ENCODE assay signal across 28 mouse cellular contexts in genomic region chr14:56359131-56359530, GRCm38 (mm10). TPM values are rescaled to one million over a fixed set of nuclear protein-coding genes. Genes with fewer than 3 reads are reported as not detected.
DNase-seq lines count a peak whose midpoint lies in the region; ATAC-seq and TF ChIP-seq lines count a peak whose summit lies in the region.
"Had no signal": no experiment of that assay in that cellular context is flagged by ENCODE, and none has a peak within 500 bp of the region (broad histone marks: within the 10 kb centered on the region; RNA-seq: fewer than 3 reads in every experiment).

No protein-coding gene starts in this region.

- no peak for TF ChIP-seq CTCF in lung, embryonic 14.5 days (IDR thresholded peaks at IDR 0.05; ENCODE audit: low read depth)
- no peak for TF ChIP-seq CTCF in lung, postnatal 0 days (IDR thresholded peaks at IDR 0.05)

- no peaks in the 10 kb centered on the region for H3K36me3 ChIP-seq in lung, embryonic 14.5 days (ENCODE audit: insufficient read depth)
- no peaks in the 10 kb centered on the region for H3K36me3 ChIP-seq in lung, postnatal 0 days (ENCODE audit: insufficient read depth, low read length)
- no peaks in the 10 kb centered on the region for H3K36me3 ChIP-seq in midbrain, embryonic 10.5 days
- H3K36me3 ChIP-seq: embryonic facial prominence, embryonic 15.5 days; forebrain, embryonic 12.5 days; forebrain, embryonic 15.5 days; heart, embryonic 12.5 days; heart, embryonic 15.5 days; hindbrain, embryonic 10.5 days; hindbrain, embryonic 13.5 days had no signal

- no peak for ATAC-seq in lung, embryonic 14.5 days (ENCODE audit: insufficient read depth)
- ATAC-seq in lung, postnatal 0 days = peak; percentile 66
- ATAC-seq: CD4-positive, CD25-positive, alpha-beta regulatory T cell, adult 4 months; forebrain, embryonic 15.5 days; hindbrain, postnatal 0 days; inflammation-experienced regulatory T-cells, adult 6 months; Patski had no signal

- H3K4me2 ChIP-seq in lung, embryonic 14.5 days = no peak overlapping the region
- H3K4me2 ChIP-seq in lung, postnatal 0 days (replicated peaks; ENCODE audit: low read depth, low read length) = no peak overlapping the region
- H3K4me2 ChIP-seq: embryonic facial prominence, embryonic 15.5 days; forebrain, embryonic 12.5 days; forebrain, embryonic 15.5 days; heart, embryonic 12.5 days; heart, embryonic 15.5 days; hindbrain, embryonic 13.5 days had no signal

- no peak overlapping the region for H3K27ac ChIP-seq in lung, embryonic 14.5 days (ENCODE audit: low read depth)
- no peak overlapping the region for H3K27ac ChIP-seq in lung, postnatal 0 days (ENCODE audit: low read length)
- no peak overlapping the region for H3K27ac ChIP-seq in midbrain, embryonic 10.5 days (replicated peaks)
- H3K27ac ChIP-seq: embryonic facial prominence, embryonic 15.5 days; forebrain, embryonic 12.5 days; forebrain, embryonic 15.5 days; heart, embryonic 15.5 days; hindbrain, embryonic 10.5 days; hindbrain, embryonic 13.5 days; hindbrain, postnatal 0 days had no signal

- peak; percentile 37 for DNase-seq in lung, embryonic 14.5 days
- no peak for DNase-seq in lung, postnatal 10 days
- peak; percentile 73 for DNase-seq in lung, postnatal 0 days (ENCODE audit: low spot score)
- DNase-seq in lung, adult 18-20 months = no peak
- peak; percentile 44 for DNase-seq in fibroblast of lung, adult 2 months (ENCODE audit: low read depth)
- DNase-seq in midbrain, embryonic 10.5 days (ENCODE audit: low spot score) = no peak
- DNase-seq: adrenal gland, postnatal 14 days; cerebellum, adult 11-12 months; cerebellum, adult 8-10 months; cerebellum, postnatal 10 days; cerebellum, postnatal 36 days; embryo, embryonic 11 days; gastrocnemius, postnatal 25 days; heart, adult 18-20 months; heart, postnatal 10 days; heart, postnatal 36 days had no signal

- H3K4me1 ChIP-seq in lung, embryonic 14.5 days (ENCODE audit: insufficient read depth) = peaks cover 5% of the 10 kb centered on the region; the same call in 1 of the 2 replicates
- no peaks in the 10 kb centered on the region for H3K4me1 ChIP-seq in lung, postnatal 0 days (ENCODE audit: insufficient read depth, low read depth, low read length)
- H3K4me1 ChIP-seq in midbrain, embryonic 10.5 days = no peaks in the 10 kb centered on the region
- H3K4me1 ChIP-seq: embryonic facial prominence, embryonic 15.5 days; forebrain, embryonic 12.5 days; forebrain, embryonic 15.5 days; heart, embryonic 12.5 days; hindbrain, embryonic 10.5 days; hindbrain, embryonic 13.5 days had no signal

- H3K9me3 ChIP-seq in lung, embryonic 14.5 days (ENCODE audit: low read depth, low read length) = no peaks in the 10 kb centered on the region
- H3K9me3 ChIP-seq in lung, postnatal 0 days (ENCODE audit: low read length) = no peaks in the 10 kb centered on the region
- H3K9me3 ChIP-seq in midbrain, embryonic 10.5 days (replicated peaks) = no peaks in the 10 kb centered on the region
- H3K9me3 ChIP-seq: embryonic facial prominence, embryonic 15.5 days; forebrain, embryonic 12.5 days; forebrain, embryonic 15.5 days; heart, embryonic 12.5 days; heart, embryonic 15.5 days; hindbrain, embryonic 10.5 days; hindbrain, embryonic 13.5 days had no signal

- peaks cover 8% of the 10 kb centered on the region; the same call in 1 of the 2 replicates for H3K27me3 ChIP-seq in lung, embryonic 14.5 days (ENCODE audit: insufficient read depth, low read length)
- no peaks in the 10 kb centered on the region for H3K27me3 ChIP-seq in lung, postnatal 0 days (replicated peaks; ENCODE audit: insufficient read depth, low read length)
- H3K27me3 ChIP-seq in midbrain, embryonic 10.5 days (ENCODE audit: low read depth, poor library complexity, severe bottlenecking) = peaks cover 27% of the 10 kb centered on the region

- WGBS in lung, embryonic 14.5 days = 61% methylated on average over 6 of the region's 6 CpGs
- 48% methylated on average over 6 of the region's 6 CpGs for WGBS in lung, postnatal 0 days
- WGBS in midbrain, embryonic 10.5 days = 87% methylated on average over 6 of the region's 6 CpGs

- TF ChIP-seq EP300 in lung, postnatal 0 days (IDR thresholded peaks at IDR 0.05) = no peak

- H3K4me3 ChIP-seq in lung, embryonic 14.5 days (ENCODE audit: low read depth, low read length) = no peak overlapping the region
- H3K4me3 ChIP-seq in lung, postnatal 0 days (ENCODE audit: low read depth, low read length) = no peak overlapping the region
- H3K4me3 ChIP-seq in midbrain, embryonic 10.5 days = no peak overlapping the region
- H3K4me3 ChIP-seq: embryonic facial prominence, embryonic 15.5 days; forebrain, embryonic 12.5 days; forebrain, embryonic 15.5 days; heart, embryonic 12.5 days; heart, embryonic 15.5 days; hindbrain, embryonic 10.5 days; hindbrain, embryonic 13.5 days had no signal

- no peak overlapping the region for H3K9ac ChIP-seq in lung, embryonic 14.5 days
- H3K9ac ChIP-seq in lung, postnatal 0 days (replicated peaks; ENCODE audit: low read depth) = no peak overlapping the region
- H3K9ac ChIP-seq: embryonic facial prominence, embryonic 15.5 days; forebrain, embryonic 12.5 days; forebrain, embryonic 15.5 days; heart, embryonic 12.5 days; heart, embryonic 15.5 days; hindbrain, embryonic 13.5 days had no signal

RNA-seq across cellular contexts. Expression of gene Atp12a, which starts 5.7 kb away (rescaled TPM):
- polyA plus RNA-seq in lung, embryonic 14.5 days (2014; fragmentation: Nextera tagmentation; extraction: Ambion mirVana) = 1.4 and 1.6 TPM in 2 replicates
- polyA plus RNA-seq in lung, postnatal 0 days (2015; fragmentation: Nextera tagmentation; extraction: Ambion mirVana) = 1.7 and 1.8 TPM in 2 replicates
- polyA plus RNA-seq in midbrain, embryonic 10.5 days (2016; fragmentation: Nextera tagmentation; extraction: Ambion mirVana) = not detected in 2 replicates
- polyA plus RNA-seq: CD4-positive, CD25-positive, alpha-beta regulatory T cell, adult 4 months; heart, embryonic 12.5 days; hindbrain, embryonic 10.5 days; inflammation-experienced regulatory T-cells, adult 6 months; Patski had no signal

RNA-seq across cellular contexts. Expression of gene Rnf17, which starts 43.2 kb away (rescaled TPM):
- polyA plus RNA-seq in lung, embryonic 14.5 days (2014; fragmentation: Nextera tagmentation; extraction: Ambion mirVana) = 0.84 and 2.5 TPM in 2 replicates
- polyA plus RNA-seq in lung, postnatal 0 days (2015; fragmentation: Nextera tagmentation; extraction: Ambion mirVana) = 0.39 and 0.47 TPM in 2 replicates
- 1.9 and 2.1 TPM in 2 replicates for polyA plus RNA-seq in midbrain, embryonic 10.5 days (2016; fragmentation: Nextera tagmentation; extraction: Ambion mirVana)
- polyA plus RNA-seq: C2C12, Patski had no signal

Comparison
In these comparisons a context has a peak if more than half of its experiments do, and no peak if none do; other contexts are left out.
1. DNase-seq: peak in lung, embryonic 14.5 days (single experiment), lung, postnatal 0 days (single experiment) and fibroblast of lung, adult 2 months (single experiment); none in lung, postnatal 10 days (single experiment), lung, adult 18-20 months (0 of 2) and midbrain, embryonic 10.5 days (single experiment).